Mouse (Mus musculus) MEL (cell line): ENCODE measurements around the gene Rxfp1. TPM values are rescaled to one million over a fixed set of nuclear protein-coding genes. Genes with fewer than 3 reads are reported as not detected.
A peak's percentile ranks its signal among the peaks of the same experiment; 100 is the strongest.

Experiments
- DNase-seq: peaks from one replicate; pipeline ENCODE4 v3.0.0; 2011; ENCODE audit warnings: low read depth, low spot score
- H3K27ac ChIP-seq: 2 replicates; pipeline ENCODE4 v1.5.1; 2012; ENCODE audit warnings: low read depth, mild to moderate bottlenecking, control low read depth, low read length, moderate library complexity; ENCODE audit not compliant: control insufficient read depth
- H3K27me3 ChIP-seq, 2 experiments: fragments of 150-350 bp in 1 of 2; sonication (generic) in 1 of 2; 2 replicates each; pipeline ENCODE4 v1.6.1; 2012; ENCODE audit warnings: low read length in 2 of 2, mild to moderate bottlenecking in 2 of 2, improper control_type of control experiment in 1 of 2, moderate library complexity in 1 of 2; ENCODE audit not compliant: insufficient read depth in 2 of 2, control insufficient read depth in 1 of 2
- H3K36me3 ChIP-seq, 2 experiments: 2 replicates each; pipeline ENCODE4 v1.6.1; 2012 to 2014; ENCODE audit warnings: low read length in 2 of 2, improper control_type of control experiment in 1 of 2, inconsistent platforms in 1 of 2, mild to moderate bottlenecking in 1 of 2; ENCODE audit not compliant: insufficient read depth in 2 of 2, control insufficient read depth in 1 of 2
- H3K4me1 ChIP-seq, 2 experiments: fragments of 150-350 bp in 1 of 2; sonication (generic) in 1 of 2; 2 replicates each; pipeline ENCODE4 v1.6.1; 2012; ENCODE audit warnings: low read length in 2 of 2, improper control_type of control experiment in 1 of 2, mild to moderate bottlenecking in 1 of 2; ENCODE audit not compliant: insufficient read depth in 2 of 2, control insufficient read depth in 1 of 2
- H3K4me3 ChIP-seq, 2 experiments: fragments of 150-350 bp in 1 of 2; sonication (generic) in 1 of 2; 2 replicates each; pipeline ENCODE4 v1.5.1; 2012; ENCODE audit warnings: low read depth in 2 of 2, low read length in 2 of 2, mild to moderate bottlenecking in 2 of 2, moderate library complexity in 2 of 2, control low read depth in 1 of 2, improper control_type of control experiment in 1 of 2; ENCODE audit not compliant: control insufficient read depth in 1 of 2, insufficient read depth in 1 of 2
- H3K79me2 ChIP-seq: 2 replicates; pipeline ENCODE4 v1.6.1; 2012; ENCODE audit warnings: mild to moderate bottlenecking, low read length, moderate library complexity; ENCODE audit not compliant: control insufficient read depth, poor library complexity, insufficient read depth
- H3K9ac ChIP-seq: 2 replicates; pipeline ENCODE4 v1.6.1; 2012; ENCODE audit warnings: low read depth, mild to moderate bottlenecking, control low read depth, low read length, moderate library complexity; ENCODE audit not compliant: control insufficient read depth, poor library complexity, severe bottlenecking
- H3K9me3 ChIP-seq: fragments of 150-350 bp; sonication (generic); replicated peaks from 2 replicates; pipeline ENCODE4 v1.6.1; 2012; ENCODE audit warnings: mild to moderate bottlenecking, low read length, improper control_type of control experiment, moderate library complexity; ENCODE audit not compliant: insufficient read depth
- CHD1 ChIP-seq: IDR thresholded peaks from 2 replicates; pipeline ENCODE4 v1.6.1; 2012; ENCODE audit warnings: low read depth, mild to moderate bottlenecking, inconsistent platforms, low read length, improper control_type of control experiment
- CTCF ChIP-seq, 3 experiments: IDR thresholded peaks in 2 of 3; conservative IDR thresholded peaks in 1 of 3; 2 replicates each; pipeline ENCODE4 v1.5.1; 2011 to 2012; ENCODE audit warnings: low read length in 3 of 3, low read depth in 2 of 3, mild to moderate bottlenecking in 2 of 3, improper control_type of control experiment in 1 of 3, inconsistent platforms in 1 of 3, mixed read lengths in 1 of 3, moderate library complexity in 1 of 3; ENCODE audit not compliant: control insufficient read depth in 1 of 3, insufficient read depth in 1 of 3, poor library complexity in 1 of 3, severe bottlenecking in 1 of 3
- EP300 ChIP-seq, 2 experiments: IDR thresholded peaks; 2 replicates each; pipeline ENCODE4 v1.6.1; 2011; ENCODE audit warnings: improper control_type of control experiment in 2 of 2, low read length in 2 of 2, low read depth in 1 of 2, mild to moderate bottlenecking in 1 of 2
- GABPA ChIP-seq: IDR thresholded peaks from 2 replicates; pipeline ENCODE4 v1.6.1; 2012; ENCODE audit warnings: low read depth, mild to moderate bottlenecking, inconsistent platforms, low read length, improper control_type of control experiment, moderate library complexity
- GATA1 ChIP-seq: IDR thresholded peaks from 2 replicates; pipeline ENCODE4 v1.6.1; 2011; ENCODE audit warnings: low read depth, low read length, improper control_type of control experiment
- HCFC1 ChIP-seq: IDR thresholded peaks from 2 replicates; pipeline ENCODE4 v1.6.1; 2012; ENCODE audit warnings: low read depth, mild to moderate bottlenecking, inconsistent platforms, low read length, improper control_type of control experiment, moderate library complexity
- MAFK ChIP-seq: IDR thresholded peaks from 2 replicates; pipeline ENCODE4 v1.6.1; 2011; ENCODE audit warnings: low read depth, mild to moderate bottlenecking, low read length, improper control_type of control experiment, borderline replicate concordance
- MAZ ChIP-seq: IDR thresholded peaks from 2 replicates; pipeline ENCODE4 v1.6.1; 2012; ENCODE audit warnings: low read depth, mild to moderate bottlenecking, inconsistent platforms, low read length, improper control_type of control experiment
- MXI1 ChIP-seq: IDR thresholded peaks from 2 replicates; pipeline ENCODE4 v1.6.1; 2011; ENCODE audit warnings: mild to moderate bottlenecking, low read depth, low read length, improper control_type of control experiment
- NELFE ChIP-seq: IDR thresholded peaks from 2 replicates; pipeline ENCODE4 v1.6.1; 2011; ENCODE audit warnings: low read depth, low read length, improper control_type of control experiment
- NRF1 ChIP-seq: IDR thresholded peaks from 2 replicates; pipeline ENCODE4 v1.6.1; 2014; ENCODE audit warnings: low read depth, mild to moderate bottlenecking, inconsistent platforms, low read length, improper control_type of control experiment, moderate library complexity; ENCODE audit not compliant: poor library complexity, insufficient read depth, severe bottlenecking
- RAD21 ChIP-seq: IDR thresholded peaks from 2 replicates; pipeline ENCODE4 v1.6.1; 2011; ENCODE audit warnings: mild to moderate bottlenecking, low read depth, low read length, improper control_type of control experiment
- RCOR1 ChIP-seq: IDR thresholded peaks from 2 replicates; pipeline ENCODE4 v1.6.1; 2012; ENCODE audit warnings: low read depth, mild to moderate bottlenecking, inconsistent platforms, low read length, improper control_type of control experiment
- SIN3A ChIP-seq: IDR thresholded peaks from 2 replicates; pipeline ENCODE4 v1.6.1; 2012; ENCODE audit warnings: low read length, improper control_type of control experiment, inconsistent platforms
- SMC3 ChIP-seq: IDR thresholded peaks from 2 replicates; pipeline ENCODE4 v1.6.1; 2011; ENCODE audit warnings: low read depth, low read length, improper control_type of control experiment
- UBTF ChIP-seq: IDR thresholded peaks from 2 replicates; pipeline ENCODE4 v1.6.1; 2012; ENCODE audit warnings: low read depth, mild to moderate bottlenecking, inconsistent platforms, low read length, improper control_type of control experiment, moderate library complexity, borderline replicate concordance; ENCODE audit not compliant: insufficient read depth
- ZC3H11A ChIP-seq: IDR thresholded peaks from 2 replicates; pipeline ENCODE4 v1.6.1; 2012; ENCODE audit warnings: low read depth, mild to moderate bottlenecking, inconsistent platforms, low read length, improper control_type of control experiment
- ZNF384 ChIP-seq: IDR thresholded peaks from 2 replicates; pipeline ENCODE4 v1.6.1; 2012; ENCODE audit warnings: low read depth, mild to moderate bottlenecking, inconsistent platforms, low read length, improper control_type of control experiment
- polyA plus RNA-seq, 2 experiments: library from polyadenylated mRNA; stranded (reverse) in 1 of 2; unstranded in 1 of 2; fragments of >175 nt in 1 of 2; fragments of >200 nt in 1 of 2; gene quantifications; 2 replicates each; pipeline versions ENCODE4 v1.2.1 to v1.2.4; 2012; ENCODE audit warnings: low replicate concordance in 2 of 2, low read depth in 1 of 2; ENCODE audit not compliant: insufficient read length in 2 of 2, insufficient read depth in 1 of 2, missing spikeins in 1 of 2
- total RNA-seq: library from RNA; depleted of rRNA; stranded (reverse); fragments of 300-350 nt; gene quantifications from 2 replicates; pipeline ENCODE4 v1.2.3, GENCODE M21; 2012

The Rxfp1 gene
- total and polyA plus RNA-seq, 3 experiments: not detected

DNA sequence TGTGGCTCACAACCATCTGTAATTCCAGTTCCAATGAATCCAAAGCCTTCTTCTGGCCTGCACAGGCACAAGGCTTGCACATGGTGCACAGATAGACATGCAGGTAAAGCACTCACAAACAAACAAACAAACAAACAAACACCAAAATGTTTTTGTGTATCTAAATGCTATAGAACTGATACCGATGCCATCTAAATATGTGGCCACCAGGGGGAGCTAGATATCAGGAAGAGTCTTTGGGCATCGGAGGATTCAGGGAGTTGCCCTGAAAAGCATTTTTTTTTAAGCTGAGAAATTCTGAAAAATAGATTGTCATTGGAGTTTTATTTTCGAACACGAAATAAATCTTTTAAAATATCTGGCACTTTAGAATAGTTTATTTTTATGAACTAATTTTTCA, 64.6 kb downstream of the Rxfp1 start:
- TF ChIP-seq ZNF384: peak; percentile 85
- peak; percentile 43 to 71 (median 59) for TF ChIP-seq CTCF (IDR thresholded peaks at IDR 0.05 in 2 of 3, conservative IDR thresholded peaks at IDR 0.05 in 1 of 3; ENCODE audit: control insufficient read depth in 1 of 3, insufficient read depth in 1 of 3, low read depth in 2 of 3, low read length in 3 of 3, poor library complexity in 1 of 3, severe bottlenecking in 1 of 3)
- TF ChIP-seq UBTF: no peak
- peak; percentile 40 for TF ChIP-seq ZC3H11A
- peak; percentile 78 for TF ChIP-seq SMC3
- TF ChIP-seq RAD21: peak; percentile 62
- TF ChIP-seq RCOR1: no peak
- Histone ChIP-seq H3K27ac (no peak overlapping the region), H3K4me3 (no peak overlapping the region), H3K79me2 (no peaks in the 10 kb centered on the region), H3K4me1 (no peaks in the 10 kb centered on the region), H3K9ac (no peak overlapping the region), H3K27me3 (no peaks in the 10 kb centered on the region; a peak in 1 of 4 replicates), H3K36me3 (no peaks in the 10 kb centered on the region), H3K9me3 (no peaks in the 10 kb centered on the region)
- peak; percentile 66 for DNase-seq

DNA sequence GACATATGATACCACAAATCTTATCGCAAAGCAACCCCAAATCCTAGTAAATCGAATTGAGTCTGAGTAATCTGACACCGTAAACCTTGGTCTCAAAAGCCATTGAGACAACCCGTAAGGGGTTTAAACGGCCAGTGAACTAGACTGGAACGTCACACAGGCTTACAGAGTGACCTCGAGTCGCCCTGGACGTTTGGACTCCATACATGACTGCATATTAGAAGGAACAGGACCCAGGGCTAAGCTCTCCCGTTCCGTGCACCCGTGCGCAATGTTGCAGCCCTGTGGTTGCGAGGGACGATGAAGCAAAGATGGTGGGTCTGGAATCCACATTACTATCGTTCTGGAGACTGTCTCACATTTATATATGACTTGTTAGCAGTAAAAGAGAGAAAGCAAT, 65.5 kb downstream of the Rxfp1 start:
- no peak overlapping the region for H3K9ac ChIP-seq
- no peaks in the 10 kb centered on the region for H3K79me2 ChIP-seq
- H3K27me3 ChIP-seq: peaks cover 0 to 1% of the 10 kb centered on the region in 2 experiments; a peak in 2 of 4 replicates
- H3K4me1 ChIP-seq: no peaks in the 10 kb centered on the region
- TF ChIP-seq SIN3A (no peak), EP300 (IDR thresholded peaks at IDR 0.05; ENCODE audit: low read depth in 1 of 2, low read length in 2 of 2) (no peak), HCFC1 (no peak), MAZ (no peak), MXI1 (no peak), NELFE (no peak), MAFK (no peak), SMC3 (no peak), CHD1 (no peak), NRF1 (no peak), GABPA (no peak), GATA1 (no peak)
- H3K27ac ChIP-seq: no peak overlapping the region
- no peaks in the 10 kb centered on the region for H3K36me3 ChIP-seq
- H3K4me3 ChIP-seq: no peak overlapping the region
- no peak for DNase-seq
- H3K9me3 ChIP-seq: no peaks in the 10 kb centered on the region
